Mouse (Mus musculus) midbrain, postnatal 0 days (tissue): ENCODE measurements at regions not wholly inside any gene's neighbourhood (a gene's known extent, or its start where the extent isn't known, plus 50 kb on each side); places are given as distances from the start of the nearest gene placed in this dataset.

Experiments used
- ATAC-seq: fragments of 200-750 bp; cut with Nextera tagmentation; 2 replicates; pipeline ENCODE4 v1.8.0; 2017; ENCODE audit warnings: moderate number of reproducible peaks, mild to moderate bottlenecking, moderate TSS enrichment, moderate library complexity; ENCODE audit not compliant: low FRiP score
- DNase-seq: peaks from one replicate; pipeline ENCODE4 v3.0.0-alpha.2; 2015; ENCODE audit warnings: low spot score
- H3K27ac ChIP-seq: fragments of 300-500 bp; sonication (generic); 2 replicates; pipeline ENCODE4 v1.5.1; 2014; ENCODE audit warnings: low read depth, mild to moderate bottlenecking, low read length, mixed read lengths
- H3K27me3 ChIP-seq: fragments of 300-500 bp; sonication (generic); 2 replicates; pipeline ENCODE4 v1.6.1; 2014; ENCODE audit warnings: low read length, control low read depth, mixed read lengths; ENCODE audit not compliant: insufficient read depth
- H3K36me3 ChIP-seq: fragments of 300-500 bp; sonication (generic); 2 replicates; pipeline ENCODE4 v1.6.1; 2014; ENCODE audit warnings: low read length, control low read depth, mixed read lengths; ENCODE audit not compliant: insufficient read depth
- H3K4me1 ChIP-seq: fragments of 300-500 bp; sonication (generic); 2 replicates; pipeline ENCODE4 v1.6.1; 2014; ENCODE audit warnings: mild to moderate bottlenecking, control low read depth, antibody characterized with exemption, low read length, mixed read lengths; ENCODE audit not compliant: insufficient read depth
- H3K4me2 ChIP-seq: fragments of 300-500 bp; sonication (generic); 2 replicates; pipeline ENCODE4 v1.6.1; 2014; ENCODE audit warnings: low read depth, mild to moderate bottlenecking, low read length, mixed read lengths; ENCODE audit not compliant: poor library complexity, severe bottlenecking
- H3K4me3 ChIP-seq: fragments of 300-500 bp; sonication (generic); 2 replicates; pipeline ENCODE4 v1.5.1; 2014; ENCODE audit warnings: low read depth, mild to moderate bottlenecking, low read length, moderate library complexity
- H3K9ac ChIP-seq: fragments of 300-500 bp; sonication (generic); replicated peaks from 2 replicates; pipeline ENCODE4 v1.6.1; 2014; ENCODE audit warnings: mild to moderate bottlenecking, low read length, moderate library complexity, mixed read lengths; ENCODE audit not compliant: poor library complexity, severe bottlenecking
- H3K9me3 ChIP-seq: fragments of 300-500 bp; sonication (generic); 2 replicates; pipeline ENCODE4 v1.6.1; 2016; ENCODE audit warnings: low read length, control low read depth
- CTCF ChIP-seq: IDR thresholded peaks from 2 replicates; pipeline ENCODE4 v1.5.1; 2016; ENCODE audit warnings: antibody characterized with exemption, mild to moderate bottlenecking
- WGBS: fragments of 180-500 bp; shearing (Covaris S2); extraction: QIAGEN DNeasy Blood & Tissue Kit; methylation state at CpG from one replicate; pipeline ENCODE4 v1.1.7; 2014; 5-methylcytosine and 5-hydroxymethylcytosine counted together

DNA sequence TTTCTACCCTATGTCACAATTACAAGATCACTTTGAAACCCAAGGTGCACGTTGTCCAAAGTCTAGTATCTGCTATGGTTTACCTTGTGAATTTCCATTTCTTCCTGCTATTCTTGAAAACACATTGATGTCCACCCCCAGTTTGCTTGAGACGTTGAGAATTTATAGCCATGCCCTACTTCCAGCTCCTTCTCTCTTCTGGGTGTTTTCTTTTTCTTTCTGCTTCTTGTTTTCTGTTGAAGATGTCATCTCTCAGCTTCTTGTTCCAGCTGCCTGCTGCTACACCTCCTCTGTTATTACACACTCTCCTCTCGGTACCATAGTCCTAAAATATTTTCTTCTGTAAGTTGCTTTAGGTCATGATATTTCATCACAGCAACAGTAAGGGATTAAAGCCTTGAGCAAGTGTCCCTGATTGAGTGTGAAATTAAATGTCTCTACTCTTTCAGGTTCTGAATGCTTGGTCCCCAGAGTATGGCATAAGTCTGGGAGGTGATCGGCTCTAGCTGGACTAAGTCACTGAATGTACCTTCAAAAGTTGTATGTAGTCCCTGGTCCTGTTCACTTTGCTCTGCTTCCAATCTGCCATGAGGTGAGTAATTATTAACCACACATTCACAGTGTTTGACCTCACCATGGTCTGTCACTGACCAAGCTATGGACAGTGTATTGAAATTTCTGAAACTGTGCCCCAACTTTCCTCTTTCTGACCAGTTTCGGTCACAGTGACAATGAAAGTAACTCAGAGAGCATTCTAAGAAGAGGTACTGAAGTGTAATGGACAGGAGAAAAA lies 718.1 kb downstream of the Epm2a start:
- H3K27me3 ChIP-seq = no peaks in the 10 kb centered on the region

DNA sequence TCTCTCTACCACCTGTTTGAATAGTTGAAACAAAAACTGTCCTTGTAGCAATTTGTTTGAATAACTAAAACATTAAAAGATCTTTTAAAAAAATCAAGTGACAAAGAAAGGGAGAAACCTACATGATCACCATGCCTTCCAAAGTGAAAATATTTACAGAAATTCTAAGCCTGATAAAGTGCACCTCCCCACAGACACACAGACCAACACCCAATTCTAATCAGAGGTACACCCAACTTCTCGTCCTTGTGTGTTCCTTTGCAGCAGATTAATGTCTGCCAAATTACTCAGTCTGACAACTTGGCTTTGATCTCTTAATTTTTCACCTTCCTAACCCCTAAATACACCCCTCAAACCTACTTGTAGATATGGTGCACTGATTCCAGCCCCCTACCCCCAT lies 719.1 kb downstream of the Epm2a start:
- ATAC-seq = no peak
- Histone ChIP-seq H3K27me3 (no peaks in the 10 kb centered on the region), H3K4me3 (no peak overlapping the region), H3K27ac (no peak overlapping the region), H3K36me3 (no peaks in the 10 kb centered on the region), H3K9ac (no peak overlapping the region), H3K9me3 (no peaks in the 10 kb centered on the region), H3K4me2 (no peak overlapping the region), H3K4me1 (no peaks in the 10 kb centered on the region)
- no peak for DNase-seq
- WGBS = 71% methylated on average over 1 of the region's 1 CpGs
- no peak for TF ChIP-seq CTCF

More for the DNA sequence above, 718.1 kb downstream of the Epm2a start:
- no peaks in the 10 kb centered on the region for H3K9me3 ChIP-seq
- H3K9ac ChIP-seq = no peak overlapping the region
- no peak overlapping the region for H3K4me2 ChIP-seq
- DNase-seq = no peak
- 87% methylated on average over 5 of the region's 5 CpGs for WGBS
- H3K4me3 ChIP-seq = no peak overlapping the region
- no peak for ATAC-seq
- H3K27ac ChIP-seq = no peak overlapping the region
- no peaks in the 10 kb centered on the region for H3K4me1 ChIP-seq
- no peaks in the 10 kb centered on the region for H3K36me3 ChIP-seq
- TF ChIP-seq CTCF = no peak

GRCm38 (mm10) chr10:12083961-12084360 lies 740.8 kb downstream of the Epm2a start:
- no peaks in the 10 kb centered on the region for H3K27me3 ChIP-seq
- H3K4me3 ChIP-seq = no peak overlapping the region
- no peak overlapping the region for H3K4me2 ChIP-seq
- no peak overlapping the region for H3K27ac ChIP-seq
- no peaks in the 10 kb centered on the region for H3K36me3 ChIP-seq
- DNase-seq (no peak), ATAC-seq (no peak)
- 94% methylated on average over 1 of the region's 1 CpGs for WGBS
- no peaks in the 10 kb centered on the region for H3K4me1 ChIP-seq
- H3K9me3 ChIP-seq = 0 out of 2 replicates have a peak, but pooled peaks cover 3% of the 10 kb centered on the region
- no peak for TF ChIP-seq CTCF
- no peak overlapping the region for H3K9ac ChIP-seq

DNA sequence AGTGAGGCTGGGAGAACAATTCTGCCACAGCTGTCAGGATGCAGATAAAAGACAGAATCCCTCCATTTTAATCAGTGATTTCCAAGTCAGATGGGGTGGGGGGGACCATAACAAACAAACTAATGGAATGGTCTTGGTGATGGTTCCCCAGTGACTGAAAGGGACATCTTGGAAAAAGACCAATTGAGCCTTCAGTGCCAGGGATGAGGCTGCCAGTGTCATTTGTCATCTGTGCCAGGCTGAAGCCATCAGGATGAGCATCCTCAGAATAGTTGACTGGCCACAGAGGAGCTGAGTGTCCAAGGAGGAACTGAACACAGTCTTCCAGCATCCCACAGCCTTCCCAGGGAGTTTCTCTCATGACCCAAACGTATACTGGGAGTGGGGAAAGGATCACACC lies 749.3 kb downstream of the Epm2a start:
- Histone ChIP-seq H3K4me2 (no peak overlapping the region), H3K4me1 (no peaks in the 10 kb centered on the region), H3K27me3 (no peaks in the 10 kb centered on the region), H3K27ac (no peak overlapping the region), H3K4me3 (no peak overlapping the region), H3K36me3 (no peaks in the 10 kb centered on the region), H3K9ac (no peak overlapping the region), H3K9me3 (no peaks in the 10 kb centered on the region)
- no peak for ATAC-seq
- no peak for TF ChIP-seq CTCF
- WGBS = 46% methylated on average over 1 of the region's 1 CpGs
- DNase-seq = no peak

DNA sequence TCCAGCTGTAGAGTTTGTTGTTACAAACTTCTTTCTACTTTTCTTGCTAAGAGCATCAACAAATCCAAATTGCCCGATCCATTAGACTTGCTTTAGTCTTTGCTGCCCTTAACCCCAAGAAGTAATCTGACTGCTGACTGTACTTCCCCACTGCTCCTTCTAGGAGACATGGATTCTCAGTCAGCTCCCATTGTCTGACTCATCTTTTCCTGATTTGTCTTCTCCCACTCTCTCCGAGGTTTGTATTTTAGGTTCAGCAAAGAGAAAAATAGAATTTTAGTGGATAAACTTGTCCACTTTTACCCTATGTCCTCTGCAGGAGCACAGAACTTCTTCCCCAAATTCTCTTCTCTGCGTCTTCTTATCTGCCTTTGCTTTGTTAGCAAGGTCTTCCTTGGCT lies 753.5 kb downstream of the Epm2a start:
- Histone ChIP-seq H3K9me3 (no peaks in the 10 kb centered on the region), H3K4me3 (no peak overlapping the region), H3K36me3 (no peaks in the 10 kb centered on the region), H3K27ac (no peak overlapping the region), H3K27me3 (no peaks in the 10 kb centered on the region), H3K9ac (no peak overlapping the region), H3K4me1 (no peaks in the 10 kb centered on the region), H3K4me2 (no peak overlapping the region)
- DNase-seq (no peak), ATAC-seq (no peak)
- WGBS = 86% methylated on average over 3 of the region's 3 CpGs
- no peak for TF ChIP-seq CTCF

DNA sequence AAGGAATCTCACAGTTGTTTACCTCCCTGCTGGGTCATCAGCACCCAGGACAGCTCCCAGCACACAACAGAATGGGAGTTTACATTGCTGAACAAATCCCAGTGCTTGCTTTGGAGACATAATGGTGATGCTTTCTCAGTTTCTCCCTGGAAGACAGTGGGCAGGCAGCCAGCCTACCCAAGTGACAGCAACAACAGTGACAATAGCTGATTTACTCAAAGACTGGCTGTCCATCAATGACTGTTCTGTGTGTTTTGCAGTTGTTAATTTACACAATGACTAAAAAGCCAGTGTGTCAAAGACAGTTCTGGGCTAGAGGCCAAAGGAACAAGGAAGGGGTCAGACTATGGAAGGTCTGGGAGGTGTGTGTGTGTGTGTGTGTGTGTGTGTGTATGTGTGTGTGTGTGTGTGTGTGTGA lies 762.2 kb downstream of the Utrn start:
- Histone ChIP-seq H3K4me2 (no peak overlapping the region), H3K27ac (no peak overlapping the region), H3K27me3 (no peaks in the 10 kb centered on the region), H3K36me3 (no peaks in the 10 kb centered on the region), H3K4me3 (no peak overlapping the region), H3K9ac (no peak overlapping the region), H3K9me3 (no peaks in the 10 kb centered on the region), H3K4me1 (no peaks in the 10 kb centered on the region)
- no peak for TF ChIP-seq CTCF
- peak; percentile 72 for DNase-seq
- ATAC-seq = no peak
